Mouse (Mus musculus) adrenal gland (tissue): ENCODE results near the gene Rab3gap2.

ENCODE experiments used
- intact Hi-C: fragments of 180-260 bp; cut with DNase I; formaldehyde crosslinking; loops from one replicate; pipeline ENCODE4 v1.15.1; 2025

Gene Rab3gap2

GRCm38 (mm10) chr1:185277022-185277421, 73.1 kb downstream of the Rab3gap2 start:
- intact Hi-C loops = no loop called here

GRCm38 (mm10) chr1:185279288-185279687, 75.4 kb downstream of the Rab3gap2 start:
- intact Hi-C loops = no loop called here

- intact Hi-C loops = no loop called here
Measured at GRCm38 (mm10) chr1:185280616-185281015, 76.7 kb downstream of the Rab3gap2 start.

GRCm38 (mm10) chr1:185282846-185283245, 78.9 kb downstream of the Rab3gap2 start:
- intact Hi-C loops = no loop called here

- intact Hi-C loops = no loop called here
Measured at GRCm38 (mm10) chr1:185283247-185283646, 79.3 kb downstream of the Rab3gap2 start.

- intact Hi-C loops = no loop called here
Measured at GRCm38 (mm10) chr1:185284740-185285139, 80.8 kb downstream of the Rab3gap2 start.

GRCm38 (mm10) chr1:185285171-185285570, 81.3 kb downstream of the Rab3gap2 start:
- intact Hi-C loops = no loop called here

GRCm38 (mm10) chr1:185287066-185287465, 83.1 kb downstream of the Rab3gap2 start:
- intact Hi-C loops = no loop called here

GRCm38 (mm10) chr1:185289231-185289630, 85.3 kb downstream of the Rab3gap2 start:
- intact Hi-C loops = no loop called here

- intact Hi-C loops = loop anchor here (5.0 kb wide), 1 partner anchor 36 kb away; the partner anchor contains the start of gene Iars2
Measured at GRCm38 (mm10) chr1:185291336-185291735, 87.4 kb downstream of the Rab3gap2 start.

- intact Hi-C loops = loop anchor here (5.0 kb wide), 1 partner anchor 34 kb away; the partner anchor contains the start of gene Iars2
Measured at GRCm38 (mm10) chr1:185292646-185293360, 88.9 kb downstream of the Rab3gap2 start.

- intact Hi-C loops = no loop called here
Measured at GRCm38 (mm10) chr1:185296850-185297249, 92.9 kb downstream of the Rab3gap2 start.

GRCm38 (mm10) chr1:185298496-185298895, 94.6 kb downstream of the Rab3gap2 start:
- intact Hi-C loops = no loop called here

GRCm38 (mm10) chr1:185302816-185303215, 98.9 kb downstream of the Rab3gap2 start:
- intact Hi-C loops = no loop called here

GRCm38 (mm10) chr1:185306836-185307235, 102.9 kb downstream of the Rab3gap2 start:
- intact Hi-C loops = no loop called here

GRCm38 (mm10) chr1:185307645-185308044, 103.7 kb downstream of the Rab3gap2 start:
- intact Hi-C loops = no loop called here

GRCm38 (mm10) chr1:185308334-185308733, 104.4 kb downstream of the Rab3gap2 start:
- intact Hi-C loops = no loop called here

GRCm38 (mm10) chr1:185308908-185309307, 105.0 kb downstream of the Rab3gap2 start:
- intact Hi-C loops = no loop called here

GRCm38 (mm10) chr1:185311949-185312348, 108.0 kb downstream of the Rab3gap2 start:
- intact Hi-C loops = no loop called here

- intact Hi-C loops = no loop called here
Measured at GRCm38 (mm10) chr1:185314546-185314945, 110.6 kb downstream of the Rab3gap2 start.

- intact Hi-C loops = no loop called here
Measured at GRCm38 (mm10) chr1:185315846-185316568, 112.1 kb downstream of the Rab3gap2 start.

GRCm38 (mm10) chr1:185327754-185328345, 123.9 kb downstream of the Rab3gap2 start:
- intact Hi-C loops = loop anchor here (5.0 kb wide), 2 partner anchors 34 to 36 kb away; partner anchors contain the start of gene Eprs
